Mouse (Mus musculus) MEL (cell line): Measurements from ENCODE around the gene Slain2. TPM values are rescaled to one million over a fixed set of nuclear protein-coding genes. Genes with fewer than 3 reads are reported as not detected.
"Not testable (repeated sequence)": the region's sequence is repeated elsewhere in the genome, so short reads cannot be mapped to it uniquely, and the experiment has no call there.

Experiments
- DNase-seq: peaks from one replicate; pipeline ENCODE4 v3.0.0; 2011; ENCODE audit warnings: low read depth, low spot score
- H3K27ac ChIP-seq: 2 replicates; pipeline ENCODE4 v1.5.1; 2012; ENCODE audit warnings: low read depth, mild to moderate bottlenecking, control low read depth, low read length, moderate library complexity; ENCODE audit not compliant: control insufficient read depth
- H3K27me3 ChIP-seq, 2 experiments: fragments of 150-350 bp in 1 of 2; sonication (generic) in 1 of 2; 2 replicates each; pipeline ENCODE4 v1.6.1; 2012; ENCODE audit warnings: low read length in 2 of 2, mild to moderate bottlenecking in 2 of 2, improper control_type of control experiment in 1 of 2, moderate library complexity in 1 of 2; ENCODE audit not compliant: insufficient read depth in 2 of 2, control insufficient read depth in 1 of 2
- H3K36me3 ChIP-seq, 2 experiments: 2 replicates each; pipeline ENCODE4 v1.6.1; 2012 to 2014; ENCODE audit warnings: low read length in 2 of 2, improper control_type of control experiment in 1 of 2, inconsistent platforms in 1 of 2, mild to moderate bottlenecking in 1 of 2; ENCODE audit not compliant: insufficient read depth in 2 of 2, control insufficient read depth in 1 of 2
- H3K4me1 ChIP-seq, 2 experiments: fragments of 150-350 bp in 1 of 2; sonication (generic) in 1 of 2; 2 replicates each; pipeline ENCODE4 v1.6.1; 2012; ENCODE audit warnings: low read length in 2 of 2, improper control_type of control experiment in 1 of 2, mild to moderate bottlenecking in 1 of 2; ENCODE audit not compliant: insufficient read depth in 2 of 2, control insufficient read depth in 1 of 2
- H3K4me3 ChIP-seq, 2 experiments: fragments of 150-350 bp in 1 of 2; sonication (generic) in 1 of 2; 2 replicates each; pipeline ENCODE4 v1.5.1; 2012; ENCODE audit warnings: low read depth in 2 of 2, low read length in 2 of 2, mild to moderate bottlenecking in 2 of 2, moderate library complexity in 2 of 2, control low read depth in 1 of 2, improper control_type of control experiment in 1 of 2; ENCODE audit not compliant: control insufficient read depth in 1 of 2, insufficient read depth in 1 of 2
- H3K79me2 ChIP-seq: 2 replicates; pipeline ENCODE4 v1.6.1; 2012; ENCODE audit warnings: mild to moderate bottlenecking, low read length, moderate library complexity; ENCODE audit not compliant: control insufficient read depth, poor library complexity, insufficient read depth
- H3K9ac ChIP-seq: 2 replicates; pipeline ENCODE4 v1.6.1; 2012; ENCODE audit warnings: low read depth, mild to moderate bottlenecking, control low read depth, low read length, moderate library complexity; ENCODE audit not compliant: control insufficient read depth, poor library complexity, severe bottlenecking
- H3K9me3 ChIP-seq: fragments of 150-350 bp; sonication (generic); replicated peaks from 2 replicates; pipeline ENCODE4 v1.6.1; 2012; ENCODE audit warnings: mild to moderate bottlenecking, low read length, improper control_type of control experiment, moderate library complexity; ENCODE audit not compliant: insufficient read depth
- CTCF ChIP-seq, 3 experiments: IDR thresholded peaks in 2 of 3; conservative IDR thresholded peaks in 1 of 3; 2 replicates each; pipeline ENCODE4 v1.5.1; 2011 to 2012; ENCODE audit warnings: low read length in 3 of 3, low read depth in 2 of 3, mild to moderate bottlenecking in 2 of 3, improper control_type of control experiment in 1 of 3, inconsistent platforms in 1 of 3, mixed read lengths in 1 of 3, moderate library complexity in 1 of 3; ENCODE audit not compliant: control insufficient read depth in 1 of 3, insufficient read depth in 1 of 3, poor library complexity in 1 of 3, severe bottlenecking in 1 of 3
- RAD21 ChIP-seq: IDR thresholded peaks from 2 replicates; pipeline ENCODE4 v1.6.1; 2011; ENCODE audit warnings: mild to moderate bottlenecking, low read depth, low read length, improper control_type of control experiment
- SMC3 ChIP-seq: IDR thresholded peaks from 2 replicates; pipeline ENCODE4 v1.6.1; 2011; ENCODE audit warnings: low read depth, low read length, improper control_type of control experiment
- TBP ChIP-seq: IDR thresholded peaks from 2 replicates; pipeline ENCODE4 v1.8.0; 2011; ENCODE audit warnings: low read depth, low read length, improper control_type of control experiment
- ZC3H11A ChIP-seq: IDR thresholded peaks from 2 replicates; pipeline ENCODE4 v1.6.1; 2012; ENCODE audit warnings: low read depth, mild to moderate bottlenecking, inconsistent platforms, low read length, improper control_type of control experiment
- polyA plus RNA-seq, 2 experiments: library from polyadenylated mRNA; stranded (reverse) in 1 of 2; unstranded in 1 of 2; fragments of >175 nt in 1 of 2; fragments of >200 nt in 1 of 2; gene quantifications; 2 replicates each; pipeline versions ENCODE4 v1.2.1 to v1.2.4; 2012; ENCODE audit warnings: low replicate concordance in 2 of 2, low read depth in 1 of 2; ENCODE audit not compliant: insufficient read length in 2 of 2, insufficient read depth in 1 of 2, missing spikeins in 1 of 2
- total RNA-seq: library from RNA; depleted of rRNA; stranded (reverse); fragments of 300-350 nt; gene quantifications from 2 replicates; pipeline ENCODE4 v1.2.3, GENCODE M21; 2012

Slain2 gene
- total and polyA plus RNA-seq, 3 experiments, result 18.9 to 42.9 (median 29.9) TPM

DNA sequence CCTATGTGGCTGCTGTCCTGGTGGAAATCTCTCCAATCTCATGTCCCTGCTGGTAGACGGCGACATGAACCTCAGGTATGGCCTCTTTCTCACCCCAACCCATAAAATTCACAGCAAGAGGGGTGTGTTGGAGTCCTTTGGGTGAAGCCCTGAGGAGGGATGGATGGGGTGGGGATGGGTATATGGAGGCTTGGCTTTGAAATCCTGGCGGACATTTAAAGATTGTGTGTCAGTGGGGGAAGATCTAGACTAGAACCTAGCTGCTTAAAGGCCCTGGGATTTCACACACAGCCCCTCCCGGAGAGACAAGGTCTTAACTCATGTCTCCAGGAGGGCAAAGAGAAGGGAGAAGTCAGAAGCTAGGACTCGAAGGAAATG, 93.5 kb downstream of the Slain2 start:
- no peaks in the 10 kb centered on the region for H3K27me3 ChIP-seq
- H3K36me3 ChIP-seq, result no peaks in the 10 kb centered on the region
- H3K79me2 ChIP-seq, result no peaks in the 10 kb centered on the region
- no peak for TF ChIP-seq TBP
- no peak overlapping the region for H3K27ac ChIP-seq
- no peak overlapping the region for H3K4me3 ChIP-seq
- DNase-seq, result no peak
- no peaks in the 10 kb centered on the region for H3K9me3 ChIP-seq
- no peaks in the 10 kb centered on the region for H3K4me1 ChIP-seq
- no peak overlapping the region for H3K9ac ChIP-seq

DNA sequence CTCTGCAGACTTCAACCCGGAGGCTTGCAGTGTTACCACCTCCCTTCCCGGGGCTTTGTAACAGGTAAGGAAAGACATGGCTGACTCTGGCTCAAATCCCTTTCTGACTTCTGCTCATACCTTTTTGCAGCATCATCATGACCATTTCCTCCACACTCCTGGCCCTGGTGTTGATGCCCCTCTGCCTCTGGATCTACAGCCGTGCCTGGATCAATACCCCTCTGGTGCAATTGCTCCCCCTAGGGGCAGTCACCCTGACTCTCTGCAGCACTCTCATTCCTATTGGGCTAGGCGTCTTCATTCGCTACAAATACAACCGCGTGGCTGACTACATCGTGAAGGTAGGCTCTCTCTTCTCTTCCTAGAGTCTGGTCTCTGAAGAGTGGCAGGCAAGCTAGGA, 94.1 kb downstream of the Slain2 start:
- not testable (repeated sequence) for DNase-seq, H3K4me1 ChIP-seq, H3K4me3 ChIP-seq, H3K36me3 ChIP-seq, H3K79me2 ChIP-seq, H3K9ac ChIP-seq, H3K9me3 ChIP-seq, H3K27me3 ChIP-seq, H3K27ac ChIP-seq
- TF ChIP-seq RAD21 (peak; percentile 41), ZC3H11A (peak; percentile 1; the same call in 1 of the 2 replicates), CTCF (IDR thresholded peaks at IDR 0.05 in 2 of 3, conservative IDR thresholded peaks at IDR 0.05 in 1 of 3; ENCODE audit: control insufficient read depth in 1 of 3, insufficient read depth in 1 of 3, low read depth in 2 of 3, low read length in 3 of 3, poor library complexity in 1 of 3, severe bottlenecking in 1 of 3) (peak; percentile 38 to 53 (median 44)), SMC3 (peak; percentile 45)

DNA sequence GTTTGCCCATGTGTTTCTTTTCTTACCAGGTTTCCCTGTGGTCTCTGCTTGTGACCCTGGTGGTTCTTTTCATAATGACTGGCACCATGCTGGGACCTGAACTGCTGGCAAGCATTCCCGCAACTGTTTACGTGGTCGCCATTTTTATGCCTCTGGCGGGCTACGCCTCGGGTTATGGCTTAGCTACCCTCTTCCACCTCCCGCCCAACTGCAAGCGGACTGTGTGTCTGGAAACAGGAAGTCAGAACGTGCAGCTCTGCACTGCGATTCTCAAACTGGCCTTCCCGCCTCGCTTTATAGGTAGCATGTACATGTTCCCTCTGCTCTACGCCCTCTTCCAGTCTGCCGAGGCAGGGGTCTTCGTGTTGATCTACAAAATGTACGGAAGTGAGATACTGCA, 97.7 kb downstream of the Slain2 start:
- H3K9ac ChIP-seq, H3K4me3 ChIP-seq, DNase-seq, H3K27ac ChIP-seq, H3K36me3 ChIP-seq, H3K79me2 ChIP-seq, H3K27me3 ChIP-seq, H3K4me1 ChIP-seq, H3K9me3 ChIP-seq: not testable (repeated sequence)

DNA sequence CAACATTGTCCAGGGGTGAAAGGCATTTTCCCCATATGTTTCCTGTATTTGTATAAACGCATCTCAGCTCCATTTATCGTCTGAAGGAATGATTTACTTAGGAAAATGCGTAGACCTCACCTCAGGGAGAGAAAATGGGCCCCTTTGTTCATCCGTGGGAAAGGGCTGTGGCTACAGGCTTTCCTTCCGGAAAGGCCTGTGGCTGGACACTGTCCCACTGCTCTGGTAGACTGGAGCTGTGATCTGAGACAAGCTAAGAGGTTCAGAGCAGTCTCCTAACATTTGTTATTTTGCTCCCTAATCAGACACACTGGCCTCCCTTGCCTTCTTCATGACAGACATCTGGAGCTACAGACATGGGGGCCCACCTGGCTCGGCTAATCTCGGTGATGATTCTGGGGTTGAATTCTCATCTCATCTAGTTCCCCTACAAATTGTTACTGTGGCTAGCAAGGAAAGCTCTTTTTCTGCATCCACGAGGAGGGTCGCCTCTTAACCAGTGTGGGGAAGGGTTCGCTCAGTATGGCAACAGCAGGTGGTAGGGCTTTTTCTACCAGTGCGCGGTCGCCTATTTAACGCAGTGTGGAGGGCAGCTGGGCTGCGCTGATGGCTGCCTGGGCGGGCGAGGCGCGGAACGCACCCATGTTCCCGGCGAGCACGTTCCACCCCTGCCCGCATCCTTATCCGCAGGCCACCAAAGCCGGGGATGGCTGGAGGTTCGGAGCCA, 98.9 kb downstream of the Slain2 start:
- not testable (repeated sequence) for H3K9ac ChIP-seq

DNA sequence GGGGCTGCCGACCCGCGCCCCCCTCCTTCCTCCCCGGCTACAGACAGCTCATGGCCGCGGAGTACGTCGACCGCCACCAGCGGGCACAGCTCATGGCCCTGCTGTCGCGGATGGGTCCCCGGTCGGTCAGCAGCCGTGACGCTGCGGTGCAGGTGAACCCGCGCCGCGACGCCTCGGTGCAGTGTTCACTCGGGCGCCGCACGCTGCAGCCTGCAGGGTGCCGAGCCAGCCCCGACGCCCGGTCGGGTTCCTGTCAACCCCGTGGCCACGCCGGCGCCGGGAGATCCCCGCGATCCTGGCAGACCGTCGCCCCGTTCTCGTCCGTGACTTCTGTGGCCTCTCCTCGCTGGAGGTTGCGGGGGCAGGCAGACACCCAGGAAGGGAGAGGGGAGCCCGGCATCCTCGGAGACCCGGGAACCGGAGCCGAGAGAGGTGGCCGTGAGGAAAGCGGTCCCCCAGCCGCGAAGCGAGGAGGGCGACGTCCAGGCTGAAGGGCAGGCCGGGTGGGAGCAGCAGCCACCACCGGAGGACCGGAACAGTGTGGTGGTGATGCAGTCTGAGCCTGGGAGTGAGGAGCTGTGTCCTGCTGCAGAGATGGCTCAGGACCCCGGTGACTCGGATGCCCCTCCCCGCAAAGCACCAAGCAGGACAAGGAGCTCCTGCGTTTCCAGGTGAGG, 99.6 kb downstream of the Slain2 start:
- not testable (repeated sequence) for H3K79me2 ChIP-seq, H3K9ac ChIP-seq, H3K27ac ChIP-seq, H3K9me3 ChIP-seq, DNase-seq, H3K4me3 ChIP-seq, H3K36me3 ChIP-seq, H3K27me3 ChIP-seq, H3K4me1 ChIP-seq

More for the DNA sequence above, 98.9 kb downstream of the Slain2 start:
- not testable (repeated sequence) for H3K36me3 ChIP-seq, H3K27me3 ChIP-seq, H3K4me1 ChIP-seq, H3K27ac ChIP-seq, H3K9me3 ChIP-seq, H3K4me3 ChIP-seq, DNase-seq, H3K79me2 ChIP-seq
